Mouse (Mus musculus) layer of hippocampus, postnatal 14 days (tissue): ENCODE results near the gene Ifi206. TPM values are rescaled to one million over a fixed set of nuclear protein-coding genes. Genes with fewer than 3 reads are reported as not detected.
"Not testable (repeated sequence)": the region's sequence is repeated elsewhere in the genome, so short reads cannot be mapped to it uniquely, and the experiment has no call there.

Experiments used
- DNase-seq, 2 experiments: peaks; one replicate each; pipeline ENCODE4 v3.0.0; 2021 to 2022; ENCODE audit warnings: low spot score in 2 of 2, mixed read lengths in 1 of 2
- long read RNA-seq, 2 experiments: library from polyadenylated mRNA; stranded (forward); transcript quantifications; one replicate each; pipeline ENCODE4 v2.0.0; 2021
- total RNA-seq, 2 experiments: library from RNA; stranded (reverse); gene quantifications; 2 replicates each; pipeline ENCODE4 v1.2.3; 2021

Gene Ifi206
- total RNA-seq: not detected
- long read RNA-seq, experiment 1: 0 reads
- long read RNA-seq, experiment 2: 0 reads

DNA sequence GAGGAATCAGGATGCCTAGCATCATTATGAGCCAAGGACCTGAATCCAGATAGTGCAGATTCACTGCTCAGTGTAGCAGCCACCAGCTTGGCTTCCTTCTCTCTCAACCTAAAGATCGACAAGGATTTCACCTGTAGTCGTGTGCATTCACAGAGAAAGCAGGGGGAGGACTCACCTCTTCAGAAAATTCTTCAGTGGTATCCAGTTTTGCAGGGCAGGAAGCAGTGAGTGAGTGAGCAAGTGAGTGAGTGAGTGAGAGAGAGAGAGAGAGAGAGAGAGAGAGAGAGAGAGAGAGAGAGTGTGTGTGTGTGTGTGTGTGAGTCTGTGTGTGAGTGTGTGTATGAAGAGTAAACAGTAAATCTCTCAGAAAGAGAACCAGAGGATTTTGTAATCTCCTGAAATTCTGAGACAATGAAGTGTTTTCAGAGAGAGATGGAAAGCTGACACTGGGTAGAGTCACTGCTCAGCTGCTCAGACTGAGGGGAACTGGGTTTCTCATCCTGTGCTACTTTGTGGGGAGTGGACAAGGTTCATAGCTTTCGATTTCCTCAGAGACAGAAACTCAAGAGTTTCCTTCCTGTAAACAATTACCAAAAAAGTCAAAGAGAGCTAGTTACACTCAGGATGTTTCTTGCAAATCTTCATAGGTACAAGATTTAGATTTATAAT, at the start of gene Ifi206:
TSS of gene Ifi206 (minus strand) at position 230 of the 669 bp plus-strand sequence.
- not testable (repeated sequence) for DNase-seq

DNA sequence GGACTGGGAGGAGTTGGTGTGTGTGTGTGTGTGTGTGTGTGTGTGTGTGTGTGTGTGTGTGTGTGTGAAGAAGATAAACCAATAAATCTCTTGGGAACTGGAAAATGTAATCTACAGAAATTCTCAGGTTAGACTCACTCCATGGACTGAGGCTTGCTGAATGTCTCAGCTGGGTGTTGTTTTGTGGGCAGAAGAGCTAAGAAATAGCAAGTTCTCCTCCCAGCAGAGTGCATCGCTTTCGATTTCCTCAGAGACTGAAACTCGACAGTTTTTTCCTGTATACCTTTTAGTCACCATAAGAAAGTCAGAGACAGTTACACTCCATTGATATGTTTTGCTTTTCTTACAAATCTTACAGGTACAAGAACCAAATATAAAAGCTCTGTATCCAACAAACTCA, 45.0 kb upstream of the Ifi206 start, which contains the start of gene Ifi214:
TSS of gene Ifi214 (minus strand) at position 167 of the 400 bp plus-strand sequence.
- DNase-seq: not testable (repeated sequence)

DNA sequence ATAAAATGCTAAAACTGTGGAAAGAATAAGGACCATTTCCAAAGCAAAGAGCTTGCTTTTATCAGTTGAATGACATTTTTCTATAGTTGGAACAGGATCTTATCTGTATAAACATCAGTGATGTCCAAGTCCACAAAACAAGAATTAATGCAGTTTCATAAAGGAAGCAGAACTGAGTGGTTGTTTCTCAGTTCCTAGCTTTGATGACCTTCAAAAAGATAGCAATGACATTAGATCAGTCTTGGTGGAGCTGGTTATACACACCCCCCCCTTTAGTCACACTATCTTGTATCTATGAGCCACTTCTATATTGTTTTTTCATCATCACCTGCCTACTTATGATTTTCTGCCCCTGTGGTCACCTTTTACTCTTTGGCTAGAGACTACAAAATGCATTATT, 30.6 kb upstream of the Ifi206 start:
- no peak for DNase-seq

DNA sequence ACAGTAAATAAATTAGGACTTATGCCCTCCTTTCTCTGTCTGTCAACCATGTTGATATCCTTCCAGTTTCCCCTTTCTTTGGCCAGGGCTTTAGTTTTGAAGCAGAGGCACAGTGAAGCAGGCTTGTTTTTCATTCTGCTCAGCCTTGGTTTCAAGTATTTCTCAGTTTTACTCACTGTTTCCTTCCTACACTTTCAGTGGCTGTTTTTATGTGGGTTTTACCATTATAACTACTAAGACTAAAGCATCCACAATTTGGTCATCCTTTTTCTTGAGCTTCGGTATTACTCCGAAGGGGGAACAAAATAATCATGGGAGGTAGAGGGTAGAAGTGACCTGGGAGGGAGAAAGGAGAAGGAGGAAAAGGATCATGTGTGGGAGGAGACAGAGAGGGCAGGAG, 19.8 kb upstream of the Ifi206 start:
- DNase-seq: not testable (repeated sequence)

DNA sequence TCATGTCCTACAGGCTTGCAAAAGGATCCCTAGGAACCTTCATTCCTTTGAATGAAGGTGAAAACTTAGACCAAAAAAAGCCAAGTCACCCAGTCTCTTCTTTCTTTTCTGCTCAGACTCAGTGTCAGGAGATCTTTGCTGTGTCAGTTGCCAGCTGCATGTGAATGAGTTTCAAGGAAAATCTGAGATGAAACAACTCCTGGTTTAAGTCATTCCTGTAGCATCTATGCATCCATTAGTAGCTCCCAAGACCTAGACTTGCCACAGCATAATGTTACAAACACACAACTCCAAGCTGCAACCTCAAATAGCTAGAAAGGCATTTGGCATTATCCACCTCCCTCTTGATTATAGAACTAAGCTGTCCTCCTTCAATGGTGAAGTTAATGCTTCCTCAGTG, 642 bp upstream of the Ifi206 start:
- not testable (repeated sequence) for DNase-seq

DNA sequence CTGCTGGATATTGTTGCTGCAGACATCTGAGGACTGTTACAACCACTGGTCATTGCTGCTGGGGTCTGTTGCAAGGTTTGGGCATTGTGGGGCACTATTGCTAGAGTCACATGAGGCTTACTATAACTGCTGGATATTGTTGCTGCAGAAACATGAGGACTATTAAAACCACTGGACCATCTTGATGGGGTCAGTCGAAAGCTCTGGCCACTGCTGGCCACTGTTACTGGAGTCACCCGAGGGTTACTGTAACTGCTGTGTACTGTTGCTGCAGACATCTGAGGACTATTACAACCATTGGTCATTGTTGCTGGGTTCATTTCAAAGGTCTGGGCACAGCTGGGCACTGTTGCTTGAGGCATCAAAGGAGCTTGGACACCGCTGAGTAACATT, 9.7 kb downstream of the Ifi206 start:
- not testable (repeated sequence) for DNase-seq

DNA sequence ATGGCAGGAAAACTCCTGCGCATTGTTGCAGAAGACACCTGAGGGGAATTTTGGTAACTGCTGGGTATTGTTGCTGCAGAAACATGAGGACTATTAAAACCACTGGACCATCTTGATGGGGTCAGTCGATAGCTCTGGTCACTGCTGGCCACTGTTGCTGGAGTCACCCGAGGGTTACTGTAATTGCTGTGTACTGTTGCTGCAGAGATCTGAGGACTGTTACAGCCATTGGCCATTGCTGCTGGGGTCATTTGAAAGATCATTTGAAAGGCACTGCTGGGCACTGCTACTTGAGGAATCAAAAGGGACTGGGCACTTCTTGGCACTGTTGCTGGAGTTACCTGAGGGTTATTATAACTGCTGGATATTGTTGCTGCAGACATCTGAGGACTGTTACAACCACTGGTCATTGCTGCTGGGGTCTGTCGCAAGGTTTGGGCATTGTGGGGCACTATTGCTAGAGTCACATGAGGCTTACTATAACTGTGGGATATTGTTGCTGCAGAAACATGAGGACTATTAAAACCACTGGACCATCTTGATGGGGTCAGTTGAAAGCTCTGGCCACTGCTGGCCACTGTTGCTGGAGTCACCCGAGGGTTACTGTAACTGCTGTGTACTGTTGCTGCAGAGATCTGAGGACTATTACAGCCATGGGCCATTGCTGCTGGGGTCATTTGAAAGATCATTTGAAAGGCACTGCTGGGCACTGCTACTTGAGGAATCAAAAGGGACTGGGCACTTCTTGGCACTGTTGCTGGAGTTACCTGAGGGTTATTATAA, 10.3 kb downstream of the Ifi206 start:
- not testable (repeated sequence) for DNase-seq

DNA sequence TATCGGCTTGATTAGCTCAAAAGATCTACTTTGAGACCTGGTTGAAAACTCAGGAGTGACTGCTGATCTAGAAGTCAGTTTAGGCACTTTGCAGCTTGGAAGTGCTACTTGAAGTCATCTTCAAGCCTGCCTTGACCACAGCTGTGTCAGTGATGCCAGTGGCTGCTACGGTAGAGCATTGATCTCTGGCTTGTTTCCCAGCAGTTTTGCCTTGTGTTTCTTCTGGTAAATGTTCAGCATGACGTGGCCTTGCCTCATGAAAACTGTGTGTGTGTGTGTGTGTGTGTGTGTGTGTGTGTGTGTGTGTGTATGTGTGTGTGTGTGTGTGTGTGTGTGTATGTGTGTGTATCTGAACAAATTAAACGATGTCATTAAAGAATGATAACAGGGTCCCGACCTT, 34.1 kb downstream of the Ifi206 start:
- DNase-seq: no peak

DNA sequence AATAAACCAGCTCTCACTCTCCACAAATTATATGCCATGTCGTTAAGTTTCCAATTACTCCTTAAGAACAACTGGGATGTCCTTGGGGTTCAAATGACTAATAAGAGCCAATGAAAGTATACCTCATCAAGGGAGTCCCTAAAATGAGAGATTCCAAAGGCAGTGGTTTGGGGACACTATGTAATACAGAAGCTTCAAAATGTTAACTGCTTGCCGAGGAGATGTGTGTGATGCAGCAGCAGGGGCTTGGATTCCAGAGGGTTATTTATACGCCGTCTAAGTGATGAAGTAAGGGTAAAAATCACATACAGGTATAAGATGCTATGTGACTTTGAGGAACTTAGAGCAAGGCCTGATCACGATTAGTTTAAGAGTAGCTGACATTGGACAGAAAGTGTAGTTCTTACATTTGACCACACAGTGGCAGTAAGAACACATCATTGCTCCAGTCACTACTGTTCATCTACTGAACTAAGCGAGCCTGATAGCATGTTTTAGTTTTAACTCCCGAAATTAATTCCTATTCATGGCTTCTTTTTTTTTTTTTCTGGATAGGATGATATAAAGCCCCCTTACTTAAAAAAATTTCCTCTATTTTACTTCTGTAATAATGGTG, 34.6 kb downstream of the Ifi206 start:
- DNase-seq: peak in 1 of 2 experiments; percentile 72

DNA sequence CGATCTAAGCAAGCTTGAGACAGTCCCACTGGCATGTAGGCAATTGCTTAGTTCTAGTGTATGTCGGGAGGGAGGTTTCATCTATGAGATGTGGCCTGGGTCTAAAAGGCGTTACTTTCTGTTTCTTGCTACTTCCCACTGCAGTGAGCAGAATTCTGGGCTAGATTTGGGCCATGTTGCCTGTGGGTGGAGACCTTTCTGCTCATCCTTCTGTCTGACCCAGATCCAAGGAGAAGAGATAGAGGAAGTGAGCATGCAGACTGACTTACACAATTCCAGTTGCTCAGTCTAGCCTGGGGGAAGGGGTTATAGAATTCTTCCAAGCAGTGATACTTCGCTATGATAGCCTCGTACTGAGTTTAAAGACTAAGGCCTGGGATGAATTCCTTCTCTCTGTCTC, 39.2 kb downstream of the Ifi206 start:
- DNase-seq: no peak

DNA sequence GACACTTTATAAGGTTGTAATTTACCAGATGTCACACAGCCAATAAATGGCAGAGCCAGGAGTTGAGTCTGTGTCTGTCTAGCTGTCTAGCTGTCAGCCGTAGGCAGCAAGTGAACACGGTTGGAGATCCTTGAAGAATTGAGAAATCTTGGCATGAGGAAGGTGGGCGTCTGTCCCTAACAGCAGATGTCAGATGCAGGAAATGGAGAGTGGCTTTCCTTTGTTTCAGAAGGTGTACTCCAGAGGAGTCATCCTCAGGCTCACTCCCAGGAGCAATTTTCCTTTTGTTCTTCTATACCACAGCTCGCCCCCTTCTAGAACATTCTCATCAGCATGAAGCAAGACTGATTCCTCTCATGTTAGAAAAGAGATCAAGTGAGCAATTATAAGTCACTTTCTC, 40.2 kb downstream of the Ifi206 start:
- no peak for DNase-seq

DNA sequence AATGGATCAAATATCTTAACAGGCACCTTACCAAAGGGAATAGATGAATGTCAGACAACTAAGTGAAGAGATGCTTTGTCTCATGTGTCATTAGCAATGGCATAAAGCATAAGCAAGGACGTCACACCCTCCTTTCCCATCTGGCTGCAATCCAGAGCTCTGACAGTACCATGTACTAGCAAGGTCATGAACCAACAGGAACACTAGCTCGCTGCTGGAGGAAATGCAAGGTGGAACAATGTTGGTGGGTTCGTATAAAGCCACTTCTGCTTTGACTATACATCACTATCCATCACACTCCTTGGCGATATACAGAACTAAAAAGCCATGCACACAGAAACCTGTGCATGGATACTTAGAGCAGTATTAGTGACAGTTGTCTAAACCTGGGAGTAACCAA, 43.8 kb downstream of the Ifi206 start:
- no peak for DNase-seq

DNA sequence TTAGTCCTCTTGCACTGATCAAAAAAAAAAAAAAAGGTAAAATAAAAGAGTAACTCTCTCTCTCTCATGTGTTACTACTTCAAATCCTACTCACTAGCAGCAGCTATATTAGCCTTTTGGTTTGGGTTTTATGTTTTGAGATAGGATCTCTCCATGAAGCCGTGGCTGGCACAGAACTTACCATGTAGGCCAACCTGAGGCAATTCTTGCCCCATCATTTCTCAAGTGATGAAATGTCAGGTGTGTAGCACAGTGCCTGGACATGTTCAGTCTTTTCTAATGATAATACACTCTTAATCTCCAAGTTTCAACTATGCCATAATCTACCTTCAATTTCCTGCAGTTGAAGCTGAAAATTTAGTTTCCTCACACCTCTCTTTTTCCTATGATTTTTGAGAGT, 47.8 kb downstream of the Ifi206 start:
- DNase-seq: no peak

DNA sequence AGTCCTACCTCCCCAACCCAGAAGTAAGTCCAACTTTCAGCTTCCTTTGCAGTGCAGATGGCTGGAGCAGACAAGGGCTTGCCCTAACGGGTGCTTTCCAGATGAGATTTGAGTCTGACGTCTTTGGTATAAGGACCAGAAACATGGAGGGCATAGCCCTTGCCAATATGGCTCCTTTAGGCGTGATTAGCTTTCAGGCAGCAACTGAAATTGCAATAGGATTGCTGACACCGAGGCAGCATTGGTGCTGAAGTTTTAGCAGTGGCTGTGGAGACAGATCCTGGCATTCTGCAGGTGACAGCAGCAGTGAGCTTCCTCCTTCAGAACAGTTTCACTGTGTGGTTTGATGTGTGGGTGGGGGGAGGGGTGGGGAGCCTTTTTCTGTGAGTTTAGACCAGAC, 49.6 kb downstream of the Ifi206 start:
- DNase-seq: no peak

DNA sequence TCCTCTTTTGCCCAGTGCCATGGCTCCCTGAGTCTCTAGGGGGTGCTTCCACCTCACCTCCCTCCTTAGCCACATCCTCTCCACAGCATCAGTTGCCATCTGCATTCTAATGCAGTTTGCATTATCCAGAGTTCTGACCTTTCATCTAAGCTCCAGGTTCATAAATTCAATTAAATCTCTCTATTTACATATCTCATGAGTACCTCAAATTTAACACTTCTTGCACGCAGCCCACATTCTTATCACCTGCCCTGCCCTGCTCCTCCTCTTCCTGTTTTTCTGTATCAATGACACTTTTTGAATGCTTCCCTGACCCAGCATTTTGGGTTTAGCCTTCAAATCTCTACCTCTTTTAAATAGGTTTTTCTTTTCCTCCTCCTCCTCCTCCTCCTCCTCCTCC, 50.2 kb downstream of the Ifi206 start:
- no peak for DNase-seq

DNA sequence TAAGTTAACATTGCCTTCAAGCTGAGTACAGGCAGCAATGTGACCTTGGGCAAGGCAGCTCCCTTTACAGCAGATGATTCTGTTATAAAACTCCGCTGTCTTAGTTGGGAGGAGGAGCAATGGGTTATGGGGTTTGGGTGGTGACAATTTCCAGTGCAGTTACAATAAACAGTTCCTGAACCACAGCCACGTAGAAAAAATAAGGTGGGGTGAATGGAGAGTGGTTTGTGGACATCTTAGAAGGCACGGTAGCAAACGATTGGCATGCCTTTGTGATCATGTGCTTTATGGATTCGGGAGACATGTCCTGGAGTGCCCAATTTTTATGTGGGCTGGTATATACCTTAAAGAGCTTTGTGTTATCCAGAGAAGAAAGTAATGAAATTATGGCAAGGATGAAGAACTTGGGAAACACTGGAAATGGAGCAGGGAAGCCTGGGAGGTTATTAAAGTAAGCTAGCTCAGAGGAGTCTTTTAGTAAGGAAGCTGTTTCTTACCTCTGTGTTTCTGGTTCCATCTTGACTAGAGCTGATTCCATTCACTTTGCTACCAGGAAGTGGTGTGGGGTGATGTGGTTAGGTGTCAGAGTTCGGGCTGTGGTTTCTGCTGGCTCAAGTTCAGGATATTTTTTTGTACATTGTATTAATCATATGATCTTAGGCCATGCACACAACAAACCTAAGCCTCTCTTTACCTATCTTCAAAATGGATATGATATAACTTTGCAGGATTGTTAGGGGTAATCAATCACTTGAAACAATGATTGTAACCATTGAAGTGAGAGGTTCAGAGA, 53.5 kb downstream of the Ifi206 start:
- no peak for DNase-seq

DNA sequence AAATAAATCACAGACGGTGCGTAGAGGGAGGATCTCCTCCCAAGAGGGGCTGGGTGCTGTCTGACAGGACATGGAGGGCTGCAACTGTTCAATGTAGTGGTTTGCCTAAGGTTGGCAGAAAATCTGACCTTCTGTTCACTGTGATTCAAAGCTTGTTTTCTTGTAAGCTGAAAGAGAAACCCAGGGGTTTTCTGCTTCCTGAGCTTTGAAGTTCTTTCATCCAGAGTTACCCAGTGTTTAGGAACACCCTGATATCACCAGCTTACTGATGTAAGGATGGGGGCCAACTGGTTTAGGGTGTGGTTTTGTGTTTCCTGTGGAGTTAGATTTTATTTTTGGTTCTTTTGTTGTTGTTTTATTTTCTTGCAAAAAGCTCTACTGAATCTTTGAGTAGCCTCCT, 58.4 kb downstream of the Ifi206 start:
- DNase-seq: no peak

DNA sequence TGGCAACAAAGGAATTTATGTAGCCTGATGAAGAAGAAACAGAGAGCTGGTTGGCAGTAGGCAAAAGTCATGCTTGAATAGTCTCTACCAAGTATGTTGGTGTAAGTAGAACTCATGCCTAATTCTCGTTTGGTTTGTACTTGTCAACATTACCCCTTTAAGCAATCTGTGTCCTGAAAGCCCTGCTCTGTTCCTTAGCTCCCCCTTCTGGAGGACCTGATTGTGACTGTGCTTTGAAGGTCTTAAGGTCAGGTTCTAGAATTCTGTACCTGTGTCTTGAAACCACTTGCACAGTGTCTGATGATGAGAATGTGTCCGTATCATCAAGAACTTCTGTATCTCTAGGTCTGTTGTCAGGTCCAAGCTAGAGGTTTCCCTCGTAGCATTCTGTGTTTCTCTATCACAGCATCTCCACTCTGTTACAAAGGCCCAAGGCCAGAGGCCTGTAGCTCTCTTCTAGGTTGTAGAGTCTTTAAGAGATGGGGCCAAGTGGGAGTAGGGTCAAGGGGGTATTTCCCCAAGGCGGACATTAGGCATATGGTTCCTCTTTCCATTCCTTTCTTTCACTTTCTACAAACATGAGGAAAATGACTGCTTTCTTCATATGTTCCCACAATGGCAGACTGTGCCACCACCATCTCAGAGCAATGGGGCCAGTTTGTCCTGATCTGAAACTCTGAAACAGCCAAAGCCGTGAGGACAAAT, 60.7 kb downstream of the Ifi206 start:
- DNase-seq: no peak

DNA sequence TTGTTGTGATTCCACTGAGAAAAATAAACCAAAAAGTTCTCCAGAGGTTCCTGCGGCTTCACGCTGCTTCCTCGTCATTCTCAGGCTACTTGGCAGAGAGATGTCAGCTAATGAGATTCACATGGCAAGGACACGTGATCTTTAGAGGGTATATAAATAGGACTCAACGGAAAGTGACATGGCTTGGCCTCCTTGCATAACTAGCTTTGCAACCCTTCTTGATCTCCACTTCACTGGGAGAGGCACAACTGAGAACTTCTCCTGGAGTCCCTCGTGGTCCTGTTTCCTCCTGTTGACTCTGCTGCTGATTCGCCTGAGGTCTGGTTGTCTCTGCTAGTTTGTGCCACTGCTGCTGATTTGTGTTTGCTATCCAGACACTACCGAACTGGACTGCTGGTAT, 63.5 kb downstream of the Ifi206 start:
- no peak for DNase-seq

DNA sequence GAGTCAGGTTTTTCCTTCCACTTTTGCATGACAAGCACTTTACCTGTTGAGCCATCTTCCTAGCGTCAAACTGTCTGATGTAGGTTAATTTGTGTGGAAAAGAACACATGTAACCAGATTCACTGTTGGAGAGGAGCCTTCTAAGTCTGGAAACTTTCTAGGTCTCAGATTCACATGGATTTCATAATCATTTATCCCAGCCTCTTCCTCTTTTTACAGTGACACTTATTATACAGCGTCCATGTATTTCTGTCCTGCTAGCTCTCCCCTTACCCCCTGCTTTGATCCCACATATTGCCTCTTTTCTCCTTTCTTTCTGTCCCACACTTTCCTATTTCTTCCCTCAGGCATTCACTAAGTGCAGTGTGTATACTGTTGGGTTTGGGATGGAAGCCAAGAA, 64.5 kb downstream of the Ifi206 start:
- DNase-seq: no peak

DNA sequence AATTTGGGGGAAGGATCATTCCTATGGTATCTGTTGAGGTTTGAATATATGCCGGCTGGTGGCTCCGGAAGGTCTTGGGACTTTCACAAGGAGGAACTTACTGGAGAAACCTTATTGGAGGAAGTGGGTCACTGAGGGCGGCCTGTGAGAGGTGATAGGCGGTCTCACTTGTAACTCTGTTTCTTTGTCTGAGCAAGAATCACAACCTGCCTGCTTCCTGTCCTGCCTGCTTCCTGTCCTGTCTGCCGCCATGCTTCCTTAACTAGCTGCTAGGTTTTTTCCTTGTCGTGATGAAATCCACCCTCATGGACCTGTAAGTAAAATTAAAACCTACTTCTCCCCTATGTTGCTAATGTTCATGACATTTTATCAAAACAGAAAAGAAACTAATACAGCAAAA, 70.5 kb downstream of the Ifi206 start:
- DNase-seq: peak in 1 of 2 experiments; percentile 18
